Mouse (Mus musculus) liver, postnatal 0 days (tissue): ENCODE measurements around the gene Smyd1. TPM values are rescaled to one million over a fixed set of nuclear protein-coding genes. Genes with fewer than 3 reads are reported as not detected.
"Not testable (repeated sequence)": the region's sequence is repeated elsewhere in the genome, so short reads cannot be mapped to it uniquely, and the experiment has no call there.

Source experiments
- ATAC-seq: fragments of 200-750 bp; cut with Nextera tagmentation; 2 replicates; pipeline ENCODE4 v1.8.0; 2017; ENCODE audit warnings: mild to moderate bottlenecking, moderate library complexity
- DNase-seq: peaks from one replicate; pipeline ENCODE4 v3.0.0-alpha.2; 2016
- H3K27ac ChIP-seq: fragments of 300-500 bp; sonication (generic); 2 replicates; pipeline ENCODE4 v1.5.1; 2014; ENCODE audit warnings: antibody characterized with exemption, moderate library complexity, mild to moderate bottlenecking, low read depth
- H3K27me3 ChIP-seq: fragments of 300-500 bp; sonication (generic); 2 replicates; pipeline ENCODE4 v1.6.1; 2014; ENCODE audit warnings: low read length, control low read depth, mixed read lengths; ENCODE audit not compliant: insufficient read depth
- H3K36me3 ChIP-seq: fragments of 300-500 bp; sonication (generic); replicated peaks from 2 replicates; pipeline ENCODE4 v1.6.1; 2014; ENCODE audit warnings: mild to moderate bottlenecking, control low read depth, low read length, moderate library complexity, mixed read lengths; ENCODE audit not compliant: insufficient read depth
- H3K4me1 ChIP-seq: fragments of 300-500 bp; sonication (generic); 2 replicates; pipeline ENCODE4 v1.6.1; 2014; ENCODE audit warnings: antibody characterized with exemption, mild to moderate bottlenecking, control low read depth; ENCODE audit not compliant: insufficient read depth
- H3K4me2 ChIP-seq: fragments of 300-500 bp; sonication (generic); 2 replicates; pipeline ENCODE4 v1.6.1; 2014; ENCODE audit warnings: low read depth, mild to moderate bottlenecking, low read length, moderate library complexity, mixed read lengths
- H3K4me3 ChIP-seq: fragments of 300-500 bp; sonication (generic); 2 replicates; pipeline ENCODE4 v1.5.1; 2014; ENCODE audit warnings: low read depth, low read length
- H3K9ac ChIP-seq: fragments of 300-500 bp; sonication (generic); replicated peaks from 2 replicates; pipeline ENCODE4 v1.6.1; 2014; ENCODE audit warnings: mild to moderate bottlenecking, moderate library complexity
- H3K9me3 ChIP-seq: fragments of 300-500 bp; sonication (generic); 2 replicates; pipeline ENCODE4 v1.6.1; 2016; ENCODE audit warnings: mild to moderate bottlenecking, control low read depth, low read length, mixed read lengths
- CTCF ChIP-seq: sonication (generic); IDR thresholded peaks from 2 replicates; pipeline ENCODE4 v1.5.1; 2016; ENCODE audit warnings: antibody characterized with exemption, low read depth
- EP300 ChIP-seq: IDR thresholded peaks from 2 replicates; pipeline ENCODE4 v1.6.1; 2016; ENCODE audit warnings: antibody characterized with exemption, low read depth, mild to moderate bottlenecking
- WGBS: fragments of 180-500 bp; shearing (Covaris S2); extraction: QIAGEN DNeasy Blood & Tissue Kit; methylation state at CpG from one replicate; pipeline ENCODE4 v1.1.7; 2014; ENCODE audit not compliant: insufficient replicate concordance; 5-methylcytosine and 5-hydroxymethylcytosine counted together
- polyA plus RNA-seq: library from polyadenylated mRNA; unstranded; fragments of >200 nt; fragmentation: Nextera tagmentation; extraction: Ambion mirVana; gene quantifications from 2 replicates; pipeline ENCODE4 v1.2.1, GENCODE M21; 2015

Smyd1 gene
- polyA plus RNA-seq, 1 experiment from 2014 or later = 0.22 TPM

DNA sequence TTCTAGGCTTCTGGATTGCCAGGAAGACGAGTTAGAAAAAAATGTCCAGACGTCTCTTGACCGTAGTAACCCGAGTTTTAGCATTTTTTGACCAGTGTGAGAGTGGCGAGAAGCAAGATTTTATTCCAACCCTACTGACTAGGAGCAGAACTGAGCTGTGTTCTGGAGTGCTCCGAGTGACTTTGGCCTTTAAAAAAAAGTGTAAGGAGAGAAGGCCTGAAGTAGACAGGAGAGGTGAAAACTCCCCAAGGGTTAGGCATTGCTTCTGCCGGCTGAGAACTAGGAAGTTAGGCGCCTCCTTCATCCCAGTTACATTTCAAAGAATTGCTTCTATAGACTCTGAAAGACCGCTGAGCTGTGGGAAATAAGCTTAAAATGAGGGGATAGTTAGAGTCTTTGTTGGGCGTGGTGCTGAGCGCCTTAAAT, 49.7 kb downstream of the Smyd1 start:
- Histone ChIP-seq H3K9me3 (no peaks in the 10 kb centered on the region), H3K27me3 (no peaks in the 10 kb centered on the region), H3K9ac (peak overlapping the region; percentile 96), H3K4me2 (peak overlapping the region; percentile 75), H3K4me3 (peak overlapping the region; percentile 89), H3K27ac (peak overlapping the region; percentile 98), H3K4me1 (peaks cover 28% of the 10 kb centered on the region), H3K36me3 (no peaks in the 10 kb centered on the region)
- DNase-seq (no peak), ATAC-seq (no peak)
- TF ChIP-seq CTCF (no peak), EP300 (no peak)
- WGBS = 2% methylated on average over 11 of the region's 11 CpGs

DNA sequence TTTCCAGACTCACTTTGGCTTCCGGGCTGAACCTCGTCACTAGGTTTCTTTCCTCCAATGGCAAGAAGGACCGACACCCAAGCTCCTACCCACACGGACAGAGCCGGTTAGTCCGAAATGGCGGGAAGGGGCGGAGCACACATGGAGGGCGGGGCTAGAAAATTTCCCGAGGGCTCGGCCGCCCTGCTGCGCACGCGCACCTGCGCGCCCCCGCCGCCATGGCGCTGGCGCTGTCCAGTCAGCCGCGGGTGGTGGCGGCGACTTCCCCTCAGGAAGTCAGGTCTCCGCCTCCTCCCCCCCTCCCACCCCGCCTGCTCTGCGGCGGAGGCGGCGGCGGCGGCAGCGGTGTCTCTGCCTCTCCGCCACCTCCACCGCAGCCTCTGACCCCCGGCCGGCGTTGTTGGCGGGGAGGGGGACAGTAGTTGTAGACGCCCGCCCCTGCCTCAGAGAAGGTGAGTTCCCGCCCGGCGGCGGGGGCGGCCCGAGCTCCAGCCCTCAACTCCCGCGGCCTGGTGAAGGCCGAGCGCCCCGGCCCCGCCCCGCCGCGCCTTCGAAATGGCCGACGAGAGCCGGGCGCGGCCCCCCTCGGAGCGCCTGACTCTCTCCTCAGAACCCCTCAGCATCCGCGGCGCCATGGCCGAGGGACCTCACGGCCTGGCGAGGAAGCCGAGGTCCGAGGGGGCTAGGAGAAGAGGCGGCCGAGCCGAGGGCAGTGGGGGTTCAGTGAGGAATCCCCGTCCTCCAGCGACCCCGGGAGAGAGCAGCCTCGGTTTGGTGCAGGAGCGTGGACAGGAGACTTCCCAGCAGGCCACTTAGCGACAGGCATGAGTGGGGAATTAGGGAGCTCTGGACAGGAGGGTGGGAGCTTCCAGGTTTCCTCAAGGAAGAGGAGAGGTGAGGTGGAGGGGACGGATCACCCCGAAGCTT, 50.4 kb downstream of the Smyd1 start, which contains the start of gene Krcc1:
Krcc1 (plus strand) TSS at position 289 of the 927 bp plus-strand sequence.
- peak; percentile 93 for ATAC-seq
- peak within 1 kb of the TSS; percentile 96 for H3K9ac ChIP-seq
- peaks cover 28% of the 10 kb centered on the region for H3K4me1 ChIP-seq
- peak; percentile 98 for DNase-seq
- no peaks in the 10 kb centered on the region for H3K36me3 ChIP-seq
- H3K9me3 ChIP-seq = no peaks in the 10 kb centered on the region
- no peaks in the 10 kb centered on the region for H3K27me3 ChIP-seq
- TF ChIP-seq CTCF (0 out of 2 replicates have a peak, but pooled peaks have one; percentile 13), EP300 (no peak)
- peak within 1 kb of the TSS; percentile 75 for H3K4me2 ChIP-seq
- WGBS = under 1% methylated on average over 56 of the region's 84 CpGs
- H3K4me3 ChIP-seq = peak within 1 kb of the TSS; percentile 89
- peak within 1 kb of the TSS; percentile 98 for H3K27ac ChIP-seq

DNA sequence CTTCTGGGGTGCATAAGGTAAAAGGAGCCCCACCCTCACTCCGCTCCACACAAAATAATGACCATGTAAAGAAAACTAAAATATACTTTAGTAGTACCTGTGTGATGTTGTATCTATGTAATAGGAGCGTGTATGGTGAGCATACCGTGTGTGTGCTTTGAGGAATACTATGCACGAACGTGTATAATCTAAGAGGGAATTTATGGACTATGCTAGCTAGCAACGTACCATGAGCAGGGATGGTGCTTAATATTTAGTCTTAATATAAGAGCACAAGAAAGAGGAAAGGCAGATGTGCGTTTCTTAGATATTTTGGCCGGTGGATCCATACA, 51.0 kb downstream of the Smyd1 start:
- TF ChIP-seq CTCF (no peak), EP300 (no peak)
- peak overlapping the region; percentile 98 for H3K27ac ChIP-seq
- no peak for DNase-seq
- H3K4me1 ChIP-seq = peaks cover 28% of the 10 kb centered on the region
- H3K4me3 ChIP-seq = peak overlapping the region; percentile 89
- 2% methylated on average over 8 of the region's 8 CpGs for WGBS
- peak overlapping the region; percentile 60 for H3K9ac ChIP-seq
- peak overlapping the region; percentile 75 for H3K4me2 ChIP-seq
- H3K36me3 ChIP-seq = no peaks in the 10 kb centered on the region
- peak; percentile 1 for ATAC-seq
- no peaks in the 10 kb centered on the region for H3K27me3 ChIP-seq
- H3K9me3 ChIP-seq = no peaks in the 10 kb centered on the region

DNA sequence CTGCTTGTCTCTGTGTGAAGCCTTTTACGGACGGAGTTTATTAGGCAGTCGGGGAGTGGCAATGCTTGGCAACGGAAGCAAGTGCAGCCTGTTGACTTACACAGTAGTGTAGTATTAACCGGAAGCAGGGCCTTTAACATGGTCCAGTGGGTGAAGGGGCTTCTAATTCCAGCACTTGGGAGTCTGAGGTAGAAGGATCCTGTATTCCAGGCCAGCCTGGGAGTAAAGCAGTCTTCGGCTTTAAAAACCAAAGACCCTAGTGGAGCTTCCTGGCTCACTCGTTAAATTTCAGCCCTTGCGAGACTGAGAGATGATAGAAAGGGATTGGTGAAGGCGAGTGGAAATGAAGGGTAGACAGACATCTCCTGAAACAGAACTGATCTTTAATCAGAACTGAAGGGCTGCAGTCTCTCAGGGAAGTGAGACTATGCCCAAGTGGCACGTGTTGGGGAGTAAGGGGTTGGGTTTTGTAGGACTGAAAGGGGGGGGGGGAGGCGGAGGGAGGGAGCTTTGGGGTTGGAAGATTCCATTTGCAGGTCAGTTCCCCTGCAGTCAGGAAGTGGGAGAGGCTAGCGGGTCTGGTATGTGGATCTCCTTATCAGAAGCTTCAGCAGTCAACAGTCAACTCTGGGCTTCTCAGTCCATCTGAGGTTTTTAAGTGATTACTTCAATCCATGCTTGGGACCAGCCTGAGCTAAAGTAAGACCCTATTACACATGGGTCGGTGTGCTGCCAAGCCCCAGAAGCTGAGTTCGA, 51.6 kb downstream of the Smyd1 start:
- DNase-seq (peak; percentile 73), ATAC-seq (peak; percentile 46)
- Histone ChIP-seq H3K4me3 (peak overlapping the region; percentile 89), H3K27ac (peak overlapping the region; percentile 98), H3K9ac (peak overlapping the region; percentile 60), H3K36me3 (no peaks in the 10 kb centered on the region), H3K4me2 (peak overlapping the region; percentile 75), H3K4me1 (peaks cover 28% of the 10 kb centered on the region), H3K9me3 (no peaks in the 10 kb centered on the region), H3K27me3 (no peaks in the 10 kb centered on the region)
- WGBS = 18% methylated on average over 13 of the region's 14 CpGs
- TF ChIP-seq EP300 (no peak), CTCF (no peak)

DNA sequence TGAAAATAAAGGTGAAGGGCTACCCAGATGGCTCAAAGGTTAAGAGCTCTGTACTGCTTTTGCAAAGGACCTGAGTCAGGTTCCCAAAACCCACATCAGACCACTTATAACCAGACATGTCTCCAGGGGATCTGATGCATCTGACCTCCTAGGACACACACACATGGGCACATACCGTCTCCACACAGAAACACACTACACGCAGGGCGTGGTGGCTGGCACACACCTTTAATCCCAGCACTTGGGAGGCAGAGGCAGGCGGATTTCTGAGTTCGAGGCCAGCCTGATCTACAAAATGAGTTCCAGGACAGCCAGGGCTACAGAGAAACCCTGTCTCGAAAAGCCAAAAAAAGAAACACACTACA, 52.4 kb downstream of the Smyd1 start:
- not testable (repeated sequence) for DNase-seq, H3K36me3 ChIP-seq, H3K27ac ChIP-seq, H3K27me3 ChIP-seq, H3K9ac ChIP-seq, H3K9me3 ChIP-seq, ATAC-seq, H3K4me2 ChIP-seq, H3K4me3 ChIP-seq
- peaks cover 28% of the 10 kb centered on the region for H3K4me1 ChIP-seq
- WGBS = 85% methylated on average over 6 of the region's 6 CpGs
